Mouse (Mus musculus) layer of hippocampus, adult 18-20 months (tissue): Measurements from ENCODE around the gene Gm28897. TPM values are rescaled to one million over a fixed set of nuclear protein-coding genes. Genes with fewer than 3 reads are reported as not detected.
"Not testable (repeated sequence)": the region's sequence is repeated elsewhere in the genome, so short reads cannot be mapped to it uniquely, and the experiment has no call there.

Experiments
- DNase-seq, 2 experiments: peaks; one replicate each; pipeline ENCODE4 v3.0.0; 2022; ENCODE audit warnings: low spot score in 2 of 2
- long read RNA-seq: library from polyadenylated mRNA; stranded (forward); transcript quantifications from one replicate; pipeline ENCODE4 v2.0.0, GENCODE M21; 2021
- total RNA-seq, 2 experiments: library from RNA; stranded (reverse); gene quantifications; 2 replicates each; pipeline ENCODE4 v1.2.3; 2021

The Gm28897 gene
- not detected for total RNA-seq
- long read RNA-seq: 0 reads

GRCm38 (mm10) chrY:80926695-80927094, at the start of gene Gm28897:
TSS of gene Gm28897 (plus strand) at chrY:80926995.
- DNase-seq: not testable (repeated sequence)
